Mouse (Mus musculus) layer of hippocampus, postnatal 25 days (tissue): Measurements from ENCODE around the gene Dennd4a. TPM values are rescaled to one million over a fixed set of nuclear protein-coding genes. Genes with fewer than 3 reads are reported as not detected.

ENCODE experiments used
- DNase-seq, 2 experiments: peaks; one replicate each; pipeline ENCODE4 v3.0.0; 2022; ENCODE audit warnings: mixed read lengths in 2 of 2, low spot score in 1 of 2; ENCODE audit errors: extremely low spot score in 1 of 2
- total RNA-seq, 2 experiments: library from RNA; stranded (reverse); gene quantifications; 2 replicates each; pipeline ENCODE4 v1.2.3; 2021

Gene Dennd4a
- total RNA-seq, 2 experiments from 2014 or later, result 37.2 to 43.1 TPM

GRCm38 (mm10) chr9:64904917-64905640, 93.9 kb downstream of the Dennd4a start:
- DNase-seq, result no peak

GRCm38 (mm10) chr9:64907441-64907840, 96.3 kb downstream of the Dennd4a start:
- no peak for DNase-seq

- DNase-seq, result no peak
Observed at GRCm38 (mm10) chr9:64913406-64913805, 102.3 kb downstream of the Dennd4a start.

GRCm38 (mm10) chr9:64913973-64914372, 102.8 kb downstream of the Dennd4a start:
- DNase-seq, result no peak

GRCm38 (mm10) chr9:64914629-64915028, 103.5 kb downstream of the Dennd4a start:
- no peak for DNase-seq

- no peak for DNase-seq
Observed at GRCm38 (mm10) chr9:64918560-64918959, 107.4 kb downstream of the Dennd4a start.

- no peak for DNase-seq
Observed at GRCm38 (mm10) chr9:64925771-64926170, 114.6 kb downstream of the Dennd4a start.

GRCm38 (mm10) chr9:64926201-64926991, 115.3 kb downstream of the Dennd4a start:
- peak; percentile 58 to 71 for DNase-seq

GRCm38 (mm10) chr9:64930256-64930655, 119.1 kb downstream of the Dennd4a start:
- no peak for DNase-seq

- no peak for DNase-seq
Observed at GRCm38 (mm10) chr9:64931751-64932610, 120.8 kb downstream of the Dennd4a start.

GRCm38 (mm10) chr9:64934015-64934754, 123.0 kb downstream of the Dennd4a start:
- DNase-seq, result no peak

GRCm38 (mm10) chr9:64936508-64936907, 125.4 kb downstream of the Dennd4a start:
- DNase-seq, result peak in 1 of 2 experiments; percentile 74

GRCm38 (mm10) chr9:64937491-64937890, 126.4 kb downstream of the Dennd4a start:
- DNase-seq, result no peak

- no peak for DNase-seq
Observed at GRCm38 (mm10) chr9:64938535-64938934, 127.4 kb downstream of the Dennd4a start.

- DNase-seq, result no peak
Observed at GRCm38 (mm10) chr9:64939281-64939680, 128.1 kb downstream of the Dennd4a start.

- DNase-seq, result no peak
Observed at GRCm38 (mm10) chr9:64939790-64940189, 128.7 kb downstream of the Dennd4a start.

GRCm38 (mm10) chr9:64940731-64941346, 129.7 kb downstream of the Dennd4a start:
- no peak for DNase-seq

- no peak for DNase-seq
Observed at GRCm38 (mm10) chr9:64941650-64942049, 130.5 kb downstream of the Dennd4a start.

- no peak for DNase-seq
Observed at GRCm38 (mm10) chr9:64943997-64944396, 132.9 kb downstream of the Dennd4a start.
